Mouse (Mus musculus) gastrocnemius, postnatal 10 days (tissue): ENCODE measurements around the gene H2afy2. TPM values are rescaled to one million over a fixed set of nuclear protein-coding genes. Genes with fewer than 3 reads are reported as not detected.

ENCODE experiments used
- microRNA-seq, 2 experiments: library from miRNA; unstranded; fragments of <30 nt; microRNA quantifications; one replicate each; pipeline ENCODE4 v1.2.0; 2021
- total RNA-seq, 2 experiments: library from RNA; stranded (reverse); gene quantifications; 2 replicates each; pipeline ENCODE4 v1.2.3; 2021

Gene H2afy2
- total RNA-seq, 2 experiments from 2014 or later, result 4.7 to 7.8 TPM

Small RNA genes lying within 50 kb of the gene (microRNA-seq; reads per million reads assigned to microRNA genes)
- 0 reads per million in 2 experiments for gene Mir5108

Other genes with a start within 250 kb of the H2afy2 start
- under 1 TPM in 1 of 2 experiments, not detected in 1; 0.11 TPM for gene Npffr1, start 188.7 kb downstream of the H2afy2 start, total RNA-seq
- 10 to 100 TPM; 33.2 to 35.8 TPM for gene Ppa1, start 135.6 kb downstream of the H2afy2 start, total RNA-seq
- 100 to 1,000 TPM; 139 to 141 TPM for gene Sar1a, start 103.8 kb downstream of the H2afy2 start, total RNA-seq
- gene Tysnd1, start 88.6 kb downstream of the H2afy2 start, total RNA-seq, result 10 to 100 TPM; 12.9 to 16.7 TPM
- 10 to 100 TPM; 11.4 to 12.3 TPM for gene Aifm2, start 68.9 kb downstream of the H2afy2 start, total RNA-seq
- 1 to 10 TPM; 3.4 to 7.2 TPM for gene Col13a1, start 195.0 kb upstream of the H2afy2 start, total RNA-seq